Mouse (Mus musculus): ENCODE measurements around the gene Srr.

The Srr gene

GRCm38 (mm10) chr11:74863471-74863870 lies 62.3 kb downstream of the Srr start:
- DNase-seq (ENCODE audit: low spot score in 2 of 2), result no peak

- DNase-seq (ENCODE audit: low spot score in 2 of 2), result no peak
These were observed 63.6 kb downstream of the Srr start for GRCm38 (mm10) chr11:74862129-74862528.

GRCm38 (mm10) chr11:74857756-74858155 lies 68.0 kb downstream of the Srr start:
- no peak for DNase-seq (ENCODE audit: low spot score in 2 of 2)
